Mouse (Mus musculus) B cell, adult 2 months (primary cell): Measurements from ENCODE around the gene Asf1b.

Source experiments
- DNase-seq, 2 experiments: peaks; one replicate each; pipeline ENCODE4 v3.0.0; 2022

Asf1b gene

GRCm38 (mm10) chr8:83955106-83955957 lies at the start of gene Asf1b, which contains the start of gene Gm10644:
Asf1b (plus strand) TSS chr8:83955507.
Gm10644 (minus strand) TSS chr8:83955205.
- DNase-seq: peak; percentile 94 to 96

GRCm38 (mm10) chr8:83908583-83908982 lies 46.7 kb upstream of the Asf1b start:
- no peak for DNase-seq

GRCm38 (mm10) chr8:83909311-83909710 lies 46.0 kb upstream of the Asf1b start:
- no peak for DNase-seq

- DNase-seq: no peak
Observed at GRCm38 (mm10) chr8:83911809-83912731, 43.2 kb upstream of the Asf1b start.

GRCm38 (mm10) chr8:83914232-83914631 lies 41.1 kb upstream of the Asf1b start:
- no peak for DNase-seq

- DNase-seq: no peak
Observed at GRCm38 (mm10) chr8:83914860-83915259, 40.4 kb upstream of the Asf1b start.

GRCm38 (mm10) chr8:83916015-83916414 lies 39.3 kb upstream of the Asf1b start:
- DNase-seq: no peak

GRCm38 (mm10) chr8:83917566-83917965 lies 37.7 kb upstream of the Asf1b start:
- DNase-seq: no peak

GRCm38 (mm10) chr8:83921558-83921957 lies 33.7 kb upstream of the Asf1b start:
- peak; percentile 84 to 85 for DNase-seq

- no peak for DNase-seq
Observed at GRCm38 (mm10) chr8:83922727-83923126, 32.6 kb upstream of the Asf1b start.

- DNase-seq: no peak
Observed at GRCm38 (mm10) chr8:83924585-83924984, 30.7 kb upstream of the Asf1b start.

- DNase-seq: no peak
Observed at GRCm38 (mm10) chr8:83926266-83926665, 29.0 kb upstream of the Asf1b start.

- no peak for DNase-seq
Observed at GRCm38 (mm10) chr8:83934222-83934621, 21.1 kb upstream of the Asf1b start.

GRCm38 (mm10) chr8:83934994-83935393 lies 20.3 kb upstream of the Asf1b start:
- no peak for DNase-seq

GRCm38 (mm10) chr8:83935435-83935834 lies 19.9 kb upstream of the Asf1b start:
- no peak for DNase-seq

GRCm38 (mm10) chr8:83937645-83938044 lies 17.7 kb upstream of the Asf1b start:
- DNase-seq: no peak

GRCm38 (mm10) chr8:83938330-83938729 lies 17.0 kb upstream of the Asf1b start:
- DNase-seq: no peak

GRCm38 (mm10) chr8:83941066-83941677 lies 14.1 kb upstream of the Asf1b start:
- DNase-seq: no peak

GRCm38 (mm10) chr8:83942446-83942845 lies 12.9 kb upstream of the Asf1b start:
- no peak for DNase-seq

GRCm38 (mm10) chr8:83945540-83945939 lies 9.8 kb upstream of the Asf1b start:
- no peak for DNase-seq

- DNase-seq: no peak
Observed at GRCm38 (mm10) chr8:83954749-83955105, 580 bp upstream of the Asf1b start.

GRCm38 (mm10) chr8:83955958-83956218 lies 581 bp downstream of the Asf1b start:
- no peak for DNase-seq

- DNase-seq: peak; percentile 41 to 45
Observed at GRCm38 (mm10) chr8:83956789-83957188, 1.5 kb downstream of the Asf1b start.
